Comparison of ENCODE assay signal across 8 mouse cellular contexts in the genomic region with DNA sequence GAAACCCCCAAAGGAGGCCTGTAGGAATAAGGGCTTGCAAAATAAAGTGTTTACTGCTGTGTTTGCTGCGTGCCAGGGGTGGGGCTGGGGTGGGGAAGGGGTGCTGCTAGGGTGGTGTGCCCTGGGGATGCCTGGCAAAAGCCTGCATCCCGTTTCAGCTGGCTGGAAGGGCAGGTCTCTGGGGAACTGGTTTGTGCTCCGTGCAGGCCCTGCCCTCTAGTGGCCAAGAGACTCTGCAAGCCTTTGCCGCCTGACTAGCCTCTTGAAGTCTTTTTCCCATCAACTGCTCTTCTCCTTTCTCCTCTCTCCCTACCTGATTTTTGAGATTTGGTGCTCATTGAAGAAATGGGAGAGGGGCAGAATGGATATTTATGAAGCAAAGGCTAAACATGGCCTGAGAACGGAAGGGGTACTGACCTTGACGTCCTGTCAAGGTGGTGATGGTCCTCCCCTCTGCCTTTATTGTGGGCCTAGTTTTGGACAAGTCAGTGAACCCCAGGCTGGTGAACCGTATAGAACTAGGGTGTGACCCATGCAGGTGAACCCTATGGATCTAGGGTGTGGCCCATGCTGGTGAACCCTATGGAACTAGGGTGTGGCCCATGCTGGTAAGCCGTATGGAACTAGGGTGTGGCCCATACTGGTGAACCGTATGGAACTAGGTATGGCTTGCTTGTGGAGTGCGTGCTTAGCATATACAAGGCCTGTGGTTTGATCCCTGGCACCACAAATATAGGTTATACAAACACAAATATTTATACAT. TPM values are rescaled to one million over a fixed set of nuclear protein-coding genes. Genes with fewer than 3 reads are reported as not detected.
DNase-seq lines count a peak whose midpoint lies in the region; ATAC-seq and TF ChIP-seq lines count a peak whose summit lies in the region.

No protein-coding gene starts in this region.

- TF ChIP-seq CTCF in kidney, postnatal 0 days (IDR thresholded peaks at IDR 0.05; ENCODE audit: low read depth): peak; percentile 93

- no peak overlapping the region for H3K4me3 ChIP-seq in kidney, postnatal 0 days (replicated peaks; ENCODE audit: low read depth, low read length)
- no peak overlapping the region for H3K4me3 ChIP-seq in liver, embryonic 11.5 days (ENCODE audit: low read depth, low read length)
- H3K4me3 ChIP-seq in neural tube, embryonic 14.5 days (ENCODE audit: low read depth, low read length): no peak overlapping the region

- H3K27ac ChIP-seq in kidney, postnatal 0 days: no peak overlapping the region
- H3K27ac ChIP-seq in liver, embryonic 11.5 days (ENCODE audit: low read depth, low read length): no peak overlapping the region
- no peak overlapping the region for H3K27ac ChIP-seq in neural tube, embryonic 14.5 days (ENCODE audit: low read depth, low read length)

- H3K4me2 ChIP-seq in kidney, postnatal 0 days (ENCODE audit: low read length): no peak overlapping the region
- H3K4me2 ChIP-seq in liver, embryonic 11.5 days: no peak overlapping the region
- H3K4me2 ChIP-seq in neural tube, embryonic 14.5 days (ENCODE audit: low read depth, low read length): no peak overlapping the region

- no peaks in the 10 kb centered on the region for H3K36me3 ChIP-seq in kidney, postnatal 0 days (ENCODE audit: insufficient read depth, low read length)
- H3K36me3 ChIP-seq in liver, embryonic 11.5 days (ENCODE audit: control insufficient read depth, insufficient read depth, low read length): no peaks in the 10 kb centered on the region
- H3K36me3 ChIP-seq in neural tube, embryonic 14.5 days (ENCODE audit: control insufficient read depth, insufficient read depth, low read length): no peaks in the 10 kb centered on the region

- no peak overlapping the region for H3K9ac ChIP-seq in kidney, postnatal 0 days (ENCODE audit: low read depth, low read length)
- no peak overlapping the region for H3K9ac ChIP-seq in liver, embryonic 11.5 days (ENCODE audit: low read depth, low read length)
- H3K9ac ChIP-seq in neural tube, embryonic 14.5 days (replicated peaks; ENCODE audit: low read depth, low read length): no peak overlapping the region

- WGBS in kidney, postnatal 0 days: 39% methylated on average over 10 of the region's 10 CpGs
- WGBS in liver, embryonic 11.5 days: 40% methylated on average over 10 of the region's 10 CpGs
- WGBS in neural tube, embryonic 14.5 days: 44% methylated on average over 10 of the region's 10 CpGs

- no peaks in the 10 kb centered on the region for H3K4me1 ChIP-seq in kidney, postnatal 0 days (replicated peaks; ENCODE audit: insufficient read depth, low read length)
- H3K4me1 ChIP-seq in liver, embryonic 11.5 days (replicated peaks; ENCODE audit: control insufficient read depth, insufficient read depth, low read length): no peaks in the 10 kb centered on the region
- no peaks in the 10 kb centered on the region for H3K4me1 ChIP-seq in neural tube, embryonic 14.5 days (ENCODE audit: control insufficient read depth, insufficient read depth, low read length)

- intact Hi-C loops in gastrocnemius, postnatal 14 days (cut with DNase I; ENCODE audit: low total_unique reads): loop anchor here (10.0 kb wide), 1 partner anchor 100 kb away; no protein-coding TSS in a partner anchor

- peak; percentile 41; the same call in 1 of the 2 replicates for ATAC-seq in kidney, postnatal 0 days (replicated peaks; ENCODE audit: low FRiP score, low read depth)
- ATAC-seq in liver, embryonic 11.5 days (replicated peaks; ENCODE audit: low FRiP score): no peak; the same call in 1 of the 2 replicates
- peak; percentile 44; the same call in 1 of the 2 replicates for ATAC-seq in neural tube, embryonic 14.5 days (ENCODE audit: low read depth)

- peak; percentile 29 to 44 for DNase-seq in CD8-positive naive resting alpha-beta T cell, adult 2 months (ENCODE audit: low read depth in 2 of 2, low spot score in 2 of 2)
- DNase-seq in ZHBTc4 (ENCODE audit: low read depth, low spot score): peak; percentile 79
- DNase-seq in cerebellum, postnatal 36 days: peak; percentile 70 to 74
- DNase-seq in gastrocnemius, postnatal 14 days: peak; percentile 72
- DNase-seq in kidney, postnatal 0 days (ENCODE audit: low spot score): peak; percentile 89
- peak; percentile 51 for DNase-seq in liver, embryonic 11.5 days (ENCODE audit: low spot score)
- peak; percentile 38 to 64 for DNase-seq in urinary bladder, postnatal 36 days (ENCODE audit: low spot score in 2 of 2)

- H3K9me3 ChIP-seq in kidney, postnatal 0 days (replicated peaks; ENCODE audit: low read length): no peaks in the 10 kb centered on the region
- H3K9me3 ChIP-seq in liver, embryonic 11.5 days (ENCODE audit: control insufficient read depth, low read length): no peaks in the 10 kb centered on the region
- H3K9me3 ChIP-seq in neural tube, embryonic 14.5 days (ENCODE audit: control insufficient read depth, low read length): no peaks in the 10 kb centered on the region

- H3K27me3 ChIP-seq in kidney, postnatal 0 days (ENCODE audit: insufficient read depth, low read length): no peaks in the 10 kb centered on the region
- no peaks in the 10 kb centered on the region for H3K27me3 ChIP-seq in liver, embryonic 11.5 days (replicated peaks; ENCODE audit: control insufficient read depth, insufficient read depth, low read length)
- H3K27me3 ChIP-seq in neural tube, embryonic 14.5 days (ENCODE audit: control insufficient read depth, insufficient read depth, low read length): no peaks in the 10 kb centered on the region

RNA-seq across cellular contexts. Expression of gene Acp6, which starts 26.7 kb away (rescaled TPM):
- total RNA-seq in gastrocnemius, postnatal 14 days (2021): 10 to 100 TPM; 16.3 to 16.9 TPM
- polyA plus RNA-seq in kidney, postnatal 0 days (2015; fragmentation: Nextera tagmentation; extraction: Ambion mirVana): 54.2 and 56.6 TPM in 2 replicates
- polyA plus RNA-seq in liver, embryonic 11.5 days (2014; fragmentation: Nextera tagmentation; extraction: Ambion mirVana): 41.1 and 41.4 TPM in 2 replicates
- polyA plus RNA-seq in neural tube, embryonic 14.5 days (2014; fragmentation: Nextera tagmentation; extraction: Ambion mirVana): 14.1 and 18.6 TPM in 2 replicates

Comparison
In these comparisons a context has a peak if more than half of its experiments do, and no peak if none do; other contexts are left out.
1. DNase-seq: peak in every context shown above with its lines; median percentile 89 in kidney, postnatal 0 days; 79 in ZHBTc4; 72 in cerebellum, postnatal 36 days; 72 in gastrocnemius, postnatal 14 days; 51 in liver, embryonic 11.5 days; 51 in urinary bladder, postnatal 36 days; 36 in CD8-positive naive resting alpha-beta T cell, adult 2 months.